Mouse (Mus musculus): ENCODE results near the gene Krba1. TPM values are rescaled to one million over a fixed set of nuclear protein-coding genes. Genes with fewer than 3 reads are reported as not detected.

Krba1 gene
- total RNA-seq, 2 experiments from 2014 or later = 14.4 to 18.6 TPM

DNA sequence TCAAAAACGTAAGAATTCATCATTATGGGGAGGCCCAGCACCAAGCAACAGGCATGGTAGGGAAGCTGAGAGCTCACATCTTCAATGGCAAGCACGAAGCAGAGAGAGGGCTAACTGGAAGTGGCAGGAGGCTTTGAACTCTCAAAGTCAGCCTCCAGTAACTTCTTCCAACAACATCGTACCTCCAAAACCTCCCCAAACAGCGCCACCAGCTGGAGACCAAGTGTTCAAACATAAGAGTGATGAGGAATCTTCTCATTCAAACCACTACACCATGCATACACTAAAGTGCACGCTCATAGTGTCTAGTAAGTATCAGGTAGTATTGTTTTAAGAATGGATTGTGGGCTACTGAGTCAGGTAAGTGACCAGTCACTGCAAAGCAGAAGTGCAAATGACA is 28.7 kb downstream of the Krba1 start:
- no peak for DNase-seq

DNA sequence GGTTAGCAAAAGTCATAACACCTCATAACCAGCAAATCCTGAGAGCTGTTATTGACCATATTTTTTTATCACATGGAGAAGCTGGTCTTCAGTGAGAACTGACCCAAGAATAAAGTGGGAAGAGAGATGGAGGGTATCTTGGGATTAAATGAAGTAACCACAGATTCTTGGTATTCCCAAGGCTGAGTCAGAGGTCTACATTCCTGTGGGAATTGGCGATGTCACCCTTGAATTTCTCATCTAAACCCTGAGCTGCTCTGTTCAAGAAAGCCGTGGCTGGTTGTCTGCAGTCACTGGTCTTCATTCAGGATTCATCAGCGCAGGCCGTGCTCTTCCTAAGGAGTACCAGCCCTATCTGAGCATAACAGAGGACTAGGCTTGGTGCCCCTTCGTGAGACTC is 31.6 kb downstream of the Krba1 start:
- DNase-seq = no peak

DNA sequence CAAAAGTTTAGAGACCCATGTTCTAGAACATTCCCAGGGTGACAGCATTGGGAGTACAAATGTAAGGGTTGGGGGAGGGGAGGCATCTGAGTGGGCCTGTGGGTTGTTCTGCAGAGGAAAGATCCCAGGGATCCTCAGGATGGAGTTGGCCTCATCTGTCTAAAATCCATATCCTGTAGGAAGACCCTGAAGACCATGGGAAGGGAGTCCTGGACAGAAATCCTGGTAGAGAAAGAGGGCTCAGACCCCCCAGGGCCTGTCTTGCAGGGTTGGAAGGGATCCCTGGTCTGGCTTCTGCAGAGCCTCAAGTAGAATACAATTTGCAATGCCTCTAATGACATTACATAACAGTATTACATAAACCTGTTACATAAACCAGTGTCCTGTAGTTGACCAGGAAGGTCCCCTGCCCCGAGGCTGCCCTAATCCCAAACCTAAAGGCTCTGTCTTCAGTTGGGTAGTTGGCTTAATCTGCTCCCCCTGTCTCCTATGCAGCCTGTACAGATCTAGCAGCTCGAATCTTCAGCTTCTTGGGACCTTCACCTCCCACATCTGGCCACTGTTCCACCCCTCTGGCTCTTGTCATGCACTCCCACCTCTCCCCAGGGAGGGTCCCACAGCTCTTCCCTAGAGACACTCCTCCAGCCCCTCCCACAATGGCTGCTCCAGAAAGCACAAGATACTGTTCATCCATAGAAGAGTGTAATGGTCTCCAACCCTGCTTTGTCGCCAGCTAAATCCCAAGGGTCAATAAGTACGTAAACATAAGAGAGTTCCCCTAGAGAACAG is 33.6 kb downstream of the Krba1 start:
- no peak for DNase-seq

DNA sequence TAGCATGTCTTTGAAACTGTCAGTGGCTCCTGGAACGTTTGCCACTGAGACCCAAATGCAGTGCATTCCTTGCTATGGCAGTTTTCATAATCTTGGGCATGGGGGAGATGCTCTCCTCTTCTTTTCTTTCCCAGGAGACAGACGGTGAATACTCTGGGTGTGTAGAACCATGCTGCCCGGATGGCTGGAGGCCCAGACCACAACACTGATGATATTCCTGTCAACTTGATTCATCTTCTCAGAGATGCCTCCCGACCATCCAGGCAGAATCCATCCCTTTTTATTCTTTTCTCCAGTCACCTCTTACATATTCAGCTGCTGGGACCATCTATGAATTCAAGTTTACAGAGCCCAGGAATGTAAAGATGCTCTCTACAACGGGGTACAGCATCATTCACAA is 35.4 kb downstream of the Krba1 start:
- DNase-seq = no peak

DNA sequence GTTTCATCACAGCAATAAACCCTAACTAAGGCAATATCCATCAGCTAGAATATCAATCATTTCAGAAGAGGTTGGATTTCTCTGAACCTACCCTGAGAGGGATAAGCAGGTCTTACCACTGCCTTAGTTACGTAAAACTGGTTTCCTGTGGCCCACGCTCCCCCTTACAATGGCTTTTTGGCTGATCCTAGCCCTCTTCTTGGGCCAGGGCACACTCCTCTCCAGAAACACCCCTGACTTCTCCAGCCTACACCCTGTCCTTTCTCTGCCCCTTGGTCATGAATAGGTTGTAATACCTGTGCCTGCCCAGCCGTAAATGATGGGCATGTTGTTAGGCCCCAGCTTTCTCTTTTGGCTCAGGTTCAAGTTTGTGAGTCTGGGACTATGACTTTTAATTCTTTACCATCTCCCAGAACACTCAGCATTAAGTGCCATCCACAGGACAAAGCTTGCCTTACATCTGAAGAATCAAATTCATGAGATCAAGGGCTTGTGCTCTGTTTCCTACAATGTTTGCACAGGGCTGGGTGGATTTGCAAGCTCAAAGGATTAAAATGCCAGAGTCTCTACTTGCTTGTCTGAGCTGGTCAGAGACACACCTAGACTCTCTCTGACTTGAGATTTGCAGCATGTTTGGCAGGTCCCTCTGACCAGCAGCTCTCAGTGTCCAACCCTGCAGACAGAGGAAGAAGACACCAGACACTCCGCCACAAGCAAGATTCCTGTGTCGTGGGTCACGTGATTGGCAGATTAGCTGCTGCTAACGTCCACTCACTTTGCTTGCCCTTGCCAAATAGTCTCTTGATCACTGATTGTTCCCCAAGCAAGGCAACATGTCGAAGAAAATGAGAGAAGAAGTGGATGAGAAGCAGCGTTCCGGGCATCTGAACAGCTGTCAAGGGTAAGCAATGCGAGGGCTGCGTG is 37.8 kb downstream of the Krba1 start:
- no peak for DNase-seq

DNA sequence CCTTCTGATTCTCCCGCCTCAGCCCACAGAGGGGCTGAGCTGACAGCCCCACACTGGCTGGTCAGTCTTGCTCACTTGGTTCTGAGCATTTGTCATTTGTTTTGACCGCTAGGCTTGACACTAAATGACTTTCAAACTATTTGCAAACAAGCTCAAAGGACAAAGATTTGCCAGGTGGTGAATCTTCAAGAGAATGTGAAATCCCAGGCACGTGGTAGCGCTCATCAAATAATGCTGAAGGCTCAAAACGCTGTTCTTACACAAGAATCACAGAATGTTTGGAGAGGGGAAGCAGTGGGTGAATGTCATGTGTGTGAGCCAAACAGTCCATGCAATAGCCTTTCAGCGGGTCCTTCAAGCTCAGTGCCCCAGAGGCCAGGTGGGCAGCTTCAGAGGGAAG is 39.3 kb downstream of the Krba1 start:
- no peak for DNase-seq

DNA sequence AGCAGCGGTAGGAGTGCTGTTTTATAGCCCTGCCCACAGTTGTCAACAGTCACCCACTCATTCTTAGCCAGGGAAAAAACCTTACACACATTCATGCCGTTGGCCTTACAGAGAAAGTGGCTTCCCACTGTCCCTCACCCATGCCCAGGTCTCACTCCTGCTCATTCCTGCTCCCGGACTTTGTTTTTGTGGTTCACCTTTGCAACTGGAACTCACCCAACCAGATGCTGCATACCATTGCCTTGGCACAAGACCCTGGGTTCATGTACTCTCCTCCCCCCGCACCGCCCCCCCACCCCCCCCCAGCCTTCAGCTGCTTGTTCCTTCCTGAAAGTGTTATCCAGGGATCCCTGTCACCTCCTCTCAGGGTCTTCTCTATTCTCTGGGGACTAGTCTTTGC is 39.7 kb downstream of the Krba1 start:
- no peak for DNase-seq

DNA sequence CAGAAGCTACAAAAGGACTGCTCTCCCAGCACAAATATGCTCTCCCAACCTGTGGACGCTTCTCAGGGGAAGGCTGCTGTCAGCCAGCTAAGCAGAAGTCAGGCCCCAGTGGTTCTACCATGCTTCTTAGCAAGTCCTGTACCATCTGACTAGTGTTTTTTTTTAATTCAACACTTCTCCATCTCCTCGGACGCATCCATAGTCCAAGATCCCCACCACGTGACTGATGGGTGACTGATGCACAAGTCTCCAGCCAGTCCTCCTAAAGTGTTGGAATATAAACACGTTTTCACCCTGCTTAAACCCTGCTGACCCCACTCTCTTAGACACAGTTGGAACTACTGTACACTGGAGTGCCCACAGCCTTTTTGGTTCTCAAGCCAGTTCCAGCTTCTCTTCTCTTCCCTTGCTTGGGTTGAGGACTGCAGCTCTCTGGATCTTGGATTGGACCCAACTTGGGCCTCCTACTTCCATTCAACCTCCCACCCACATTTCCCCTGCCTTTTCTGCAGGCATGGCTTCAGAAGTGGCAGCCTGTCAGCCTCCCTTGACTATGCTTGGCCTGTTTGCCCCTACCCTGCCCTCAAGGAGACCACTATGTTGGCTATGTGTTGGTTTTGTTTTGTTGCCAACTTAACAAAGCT is 40.4 kb downstream of the Krba1 start:
- no peak for DNase-seq

DNA sequence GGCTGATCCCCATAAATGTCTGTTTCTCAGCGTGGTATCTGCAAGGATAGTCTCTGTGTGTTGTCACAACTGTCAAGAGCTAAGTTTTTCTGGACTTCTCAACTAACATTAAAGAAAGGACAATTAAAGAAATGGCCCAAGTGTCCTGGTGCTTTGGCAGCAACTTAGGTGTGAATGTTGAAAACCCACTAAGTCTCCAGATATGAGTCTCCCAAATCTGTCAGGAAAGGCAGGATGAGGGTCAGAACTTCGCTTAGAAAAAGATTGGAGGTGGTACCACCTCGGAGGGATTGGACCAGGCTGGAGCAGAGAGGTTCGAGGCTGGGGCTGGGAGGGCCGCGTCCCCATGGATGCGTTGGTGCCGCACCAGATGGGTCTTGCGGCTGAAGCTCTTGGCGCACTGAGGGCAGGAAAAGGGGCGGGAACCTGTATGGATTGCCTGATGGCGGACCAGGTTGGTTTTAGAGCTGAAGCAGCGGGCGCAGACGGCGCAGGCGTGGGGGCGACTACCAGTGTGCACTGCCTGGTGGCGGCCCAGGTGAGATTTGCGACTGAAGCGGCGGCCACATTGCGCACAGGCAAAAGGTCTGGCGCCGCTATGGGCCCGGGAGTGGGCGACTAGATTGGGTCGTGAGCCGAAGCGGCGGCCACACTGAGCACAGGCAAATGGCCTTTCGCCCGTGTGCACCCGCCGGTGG is 42.4 kb downstream of the Krba1 start:
- DNase-seq = no peak

DNA sequence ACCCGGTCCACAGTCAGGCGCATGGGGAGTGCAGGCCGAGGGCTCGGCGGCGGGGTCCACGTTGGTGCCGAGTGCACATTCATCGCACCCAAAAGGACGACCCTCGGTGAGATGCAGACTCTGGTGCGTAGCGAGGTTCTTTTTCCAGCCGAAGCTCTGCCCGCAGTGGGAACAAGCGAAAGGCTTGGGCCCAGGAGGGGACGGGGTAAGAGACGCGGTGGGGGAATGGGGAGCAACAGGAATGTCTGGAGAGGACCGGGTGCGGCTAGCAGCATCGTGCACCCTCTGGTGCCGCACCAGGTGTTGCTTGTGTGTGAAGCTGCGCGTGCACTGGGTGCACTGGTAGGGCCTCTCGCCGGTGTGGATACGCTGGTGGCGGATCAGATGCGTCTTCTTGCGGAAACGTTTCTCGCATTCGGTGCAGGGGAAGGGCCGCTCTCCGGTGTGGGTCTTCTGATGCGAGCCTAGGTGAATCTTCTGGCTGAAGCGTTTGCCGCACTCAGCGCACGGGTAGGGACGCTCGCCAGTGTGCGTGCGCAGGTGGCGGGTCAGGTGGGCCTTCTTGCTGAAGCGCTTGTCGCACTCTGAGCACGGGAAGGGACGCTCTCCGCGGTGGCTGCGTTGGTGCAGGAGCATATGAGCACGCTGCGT is 43.2 kb downstream of the Krba1 start:
- no peak for DNase-seq

DNA sequence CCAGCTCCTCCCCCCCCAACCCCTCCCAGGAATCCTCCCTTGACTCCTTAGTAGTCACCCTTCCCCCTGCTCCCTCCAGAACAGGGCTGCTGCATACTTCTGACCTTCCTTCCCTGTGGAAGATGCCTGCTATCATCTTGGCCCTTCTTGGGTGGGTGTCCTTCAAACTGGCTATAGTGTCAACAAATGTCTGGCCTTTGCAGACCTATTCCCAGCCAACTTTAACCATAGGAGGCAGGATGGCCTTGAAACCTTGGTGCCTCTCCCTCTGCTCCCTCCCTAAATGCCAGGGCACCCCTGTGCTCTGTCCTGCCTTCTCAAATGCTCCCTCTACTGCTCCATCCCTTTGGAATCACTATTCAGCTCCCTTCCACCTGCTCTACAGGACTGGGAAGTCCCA is 44.3 kb downstream of the Krba1 start:
- no peak for DNase-seq

DNA sequence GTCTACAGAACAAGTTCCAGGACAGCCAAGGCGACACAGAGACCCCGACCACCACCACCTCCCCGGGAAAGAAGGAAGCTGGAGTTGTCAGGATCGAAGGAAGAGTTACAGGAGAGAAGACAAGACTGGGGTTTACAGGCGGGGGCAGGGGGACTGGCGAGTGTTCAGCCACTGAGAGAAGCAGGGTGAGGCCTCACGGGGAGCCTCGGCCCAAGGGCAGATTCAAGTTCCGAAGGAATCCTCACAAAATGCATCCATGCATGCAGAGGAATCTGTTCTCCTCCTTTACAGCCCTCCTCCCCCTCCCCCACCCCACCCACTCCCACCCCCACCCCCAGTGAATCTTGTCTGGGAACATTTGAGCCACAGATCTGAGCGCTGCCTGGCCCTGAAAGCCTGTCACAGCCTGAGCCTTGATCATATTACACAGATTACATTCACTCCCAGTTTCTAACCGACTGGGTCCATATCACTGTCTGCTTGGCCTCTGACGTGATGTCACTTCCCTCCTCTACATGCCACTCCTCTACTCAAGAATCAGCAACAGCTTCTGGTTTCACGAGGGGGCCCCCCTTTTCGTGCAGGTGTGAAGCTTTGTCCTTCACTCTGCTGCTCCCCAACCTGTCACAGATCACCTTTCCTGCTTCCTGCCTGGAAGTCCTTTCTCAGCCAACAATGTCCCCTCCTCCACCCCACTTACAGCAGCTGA is 45.1 kb downstream of the Krba1 start:
- no peak for DNase-seq

DNA sequence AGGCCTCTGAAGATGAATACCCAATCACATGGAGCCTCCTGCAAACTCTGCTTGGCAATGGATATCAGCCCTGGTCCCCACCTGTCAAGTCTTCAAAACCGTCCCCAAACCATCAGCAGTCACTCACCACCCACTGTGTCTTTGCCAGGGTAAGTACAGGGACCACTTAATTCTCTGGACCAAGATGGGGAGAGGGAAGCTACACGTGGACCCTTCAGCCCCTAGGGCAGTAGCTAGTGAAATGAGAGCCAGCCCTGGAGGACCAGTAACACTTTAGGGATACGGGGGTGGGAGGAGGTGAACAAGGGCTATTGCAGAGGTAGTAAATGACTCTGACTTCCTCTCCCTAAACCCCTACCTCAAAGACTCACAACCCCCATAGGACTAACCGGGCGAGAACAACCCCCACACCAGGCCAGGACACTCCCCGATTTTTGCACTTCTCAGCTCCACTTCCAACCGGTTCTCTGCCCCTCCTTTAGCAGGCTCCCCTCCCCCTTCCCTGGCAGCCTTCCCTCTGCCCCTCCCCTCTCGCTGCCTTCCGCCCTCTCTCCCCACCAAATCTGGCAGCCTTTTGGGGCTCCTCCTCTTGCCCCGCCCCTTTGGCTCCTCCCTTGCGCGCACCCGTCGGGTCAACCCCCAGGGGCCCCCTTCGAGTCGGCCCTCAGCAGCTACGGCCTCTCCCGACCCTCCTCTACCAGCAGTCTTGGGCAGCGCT is 48.4 kb downstream of the Krba1 start:
- DNase-seq = peak; percentile 94 to 96

DNA sequence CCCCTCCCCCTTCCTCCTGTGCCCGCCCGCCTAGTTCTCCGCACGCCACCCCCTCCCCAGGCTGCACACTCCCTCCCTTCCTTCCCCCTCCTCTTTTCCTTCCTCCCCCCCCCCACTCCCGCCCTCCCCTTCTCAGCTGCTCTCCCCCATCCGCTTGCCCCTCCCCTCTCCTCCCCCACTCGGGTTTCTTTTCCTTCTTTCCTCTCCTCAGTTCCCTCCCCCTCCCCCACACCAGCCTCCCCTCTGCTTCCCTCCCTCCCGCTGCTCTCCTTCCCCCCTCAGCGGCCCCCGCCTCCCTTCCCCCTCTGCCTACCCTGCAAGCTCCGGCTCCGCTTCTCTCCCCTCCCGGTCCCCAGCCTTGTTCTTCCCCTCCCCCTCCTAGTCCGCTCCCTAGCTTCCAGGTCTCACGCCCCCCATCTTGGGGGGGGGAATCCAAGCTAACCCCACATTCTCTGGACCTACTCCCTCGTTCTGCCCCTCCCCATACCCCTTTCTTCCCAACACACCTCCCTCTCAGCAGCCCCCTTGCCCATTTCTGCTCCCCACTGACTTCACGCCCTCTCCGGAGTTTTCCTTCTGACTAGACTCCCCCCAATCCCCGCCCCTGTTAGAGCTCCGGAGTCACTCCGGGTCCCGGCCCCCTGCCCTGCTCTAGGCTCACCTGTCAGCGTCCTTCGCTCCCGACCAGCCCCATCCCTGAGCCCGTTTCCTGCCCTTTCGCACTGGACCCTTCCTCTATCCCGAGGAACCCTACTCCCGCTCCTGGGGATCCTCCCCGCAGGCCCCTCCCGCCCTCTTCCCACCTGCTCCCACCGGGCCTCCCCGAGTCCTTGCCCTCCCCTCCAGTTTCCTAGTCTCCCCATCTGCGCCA is 49.2 kb downstream of the Krba1 start:
- peak; percentile 49 to 78 for DNase-seq

DNA sequence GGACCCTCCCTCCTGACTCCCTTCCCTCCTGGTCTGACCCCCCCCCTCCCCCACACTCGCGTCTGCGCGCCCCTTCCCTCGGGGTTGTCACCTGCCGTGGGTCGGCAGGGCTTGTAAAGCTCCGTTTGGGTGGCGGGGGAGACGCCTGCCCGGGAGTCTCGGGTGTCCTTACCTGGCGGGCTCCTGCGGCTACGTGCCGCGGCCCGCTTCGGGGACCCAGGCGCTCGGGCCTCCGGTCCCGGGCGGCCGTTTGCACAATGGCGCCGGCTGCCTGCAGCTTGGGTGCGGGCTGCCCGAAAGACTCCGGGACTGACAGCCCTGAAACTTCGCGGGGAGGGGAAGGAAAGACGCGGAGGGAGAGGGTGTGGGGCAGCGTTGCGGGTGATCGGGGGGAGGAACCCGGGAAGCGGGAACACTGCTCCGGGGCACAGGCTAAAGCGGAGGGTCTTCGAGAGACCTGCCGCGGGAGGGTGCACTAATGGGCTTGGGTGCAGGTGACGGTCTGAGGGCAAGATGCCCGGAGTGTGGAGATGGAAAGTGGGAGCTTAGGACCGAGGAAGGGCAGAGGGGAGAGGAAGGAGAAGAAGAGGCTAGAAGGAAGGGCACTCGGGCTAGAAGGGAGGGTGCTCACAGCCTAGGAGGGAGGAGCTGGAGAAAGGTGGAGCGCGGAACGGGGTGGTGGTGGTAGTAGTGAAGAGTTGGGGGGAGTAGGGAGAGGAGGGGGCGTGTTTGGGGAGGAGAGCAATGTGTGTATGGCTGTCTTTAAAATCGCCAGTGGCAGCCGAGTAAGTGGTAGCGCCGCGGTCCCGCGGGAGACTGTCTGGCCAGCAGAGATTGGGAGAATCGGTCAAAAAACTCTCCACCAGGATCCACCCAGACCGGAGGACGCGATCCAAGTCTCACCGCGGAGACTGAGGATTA is 50.1 kb downstream of the Krba1 start, which contains the start of gene Zfp467:
Gene Zfp467, minus strand, starts transcription at position 645 of the 921 bp plus-strand sequence.
- DNase-seq = peak; percentile 65 to 78

DNA sequence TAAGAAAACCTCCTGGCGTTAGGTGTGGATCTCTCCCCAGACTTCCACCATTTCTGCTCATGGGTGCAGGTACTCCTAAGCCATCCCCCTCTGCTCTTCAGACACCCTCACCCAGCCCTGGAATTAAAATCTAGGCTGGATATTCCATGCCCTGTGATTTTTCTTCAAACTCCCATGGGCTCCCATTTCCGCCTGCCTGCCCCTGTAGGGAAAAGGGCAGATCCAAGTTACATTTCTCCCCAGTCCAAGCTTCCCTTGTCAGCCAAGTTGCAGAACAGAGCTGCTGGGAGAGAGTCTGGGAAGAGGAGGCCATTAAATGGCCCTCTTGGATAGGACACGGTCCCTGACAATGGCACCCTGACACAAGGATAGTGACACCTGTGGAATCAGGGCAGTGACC is 50.9 kb downstream of the Krba1 start:
- DNase-seq = peak; percentile 48 to 53

DNA sequence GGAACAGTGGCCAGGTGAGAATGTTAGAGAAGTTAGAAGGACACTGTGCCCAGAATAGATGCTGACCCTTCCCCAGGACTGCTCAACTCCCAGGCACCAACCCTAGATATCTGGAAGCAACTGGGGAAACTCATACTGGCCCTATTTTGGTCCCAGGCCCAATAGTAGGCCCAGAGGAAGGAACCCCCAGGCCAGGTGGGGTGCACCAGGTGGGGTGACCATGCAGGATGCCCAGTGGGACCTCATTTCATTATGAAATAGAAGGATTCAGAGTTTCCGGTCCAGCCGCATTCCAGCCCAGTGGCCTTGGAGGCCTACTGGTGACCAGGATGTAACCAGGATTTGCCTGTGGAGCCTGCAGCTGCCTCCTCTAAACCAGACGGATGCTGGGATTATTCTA is 51.5 kb downstream of the Krba1 start:
- no peak for DNase-seq

DNA sequence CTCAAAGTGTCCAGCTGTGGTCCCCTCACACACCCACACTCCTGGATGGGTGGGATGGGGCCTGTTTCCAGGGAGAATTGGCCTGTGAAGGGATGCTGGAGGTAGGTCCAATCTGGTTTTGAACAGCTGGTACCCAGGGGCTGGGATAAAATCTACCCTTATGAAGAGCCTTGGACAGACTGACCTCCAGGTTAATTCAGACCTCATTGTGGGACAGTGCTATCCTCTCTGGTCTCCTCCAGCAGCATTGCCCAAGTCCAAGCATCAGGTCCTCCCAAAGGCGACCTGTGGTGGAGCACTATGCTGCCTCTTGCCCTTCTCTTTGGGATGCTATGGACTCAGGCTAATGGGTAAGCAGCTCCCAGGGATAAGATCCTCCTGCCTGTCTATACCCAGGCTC is 52.5 kb downstream of the Krba1 start, which contains the start of gene Sspo:
Gene Sspo, plus strand, starts transcription at position 301 of the 400 bp plus-strand sequence.
- DNase-seq = no peak

All from heart, adult 18-20 months (tissue).